Mouse (Mus musculus): ENCODE data around the gene Clybl. TPM values are rescaled to one million over a fixed set of nuclear protein-coding genes. Genes with fewer than 3 reads are reported as not detected.

Gene Clybl
- polyA plus RNA-seq, 1 experiment: 1.0 TPM

- Histone ChIP-seq H3K27me3 (ENCODE audit: control insufficient read depth) (peaks cover 15% of the 10 kb centered on the region), H3K4me3 (replicated peaks) (no peak overlapping the region), H3K9me3 (ENCODE audit: control insufficient read depth, low read length) (no peaks in the 10 kb centered on the region), H3K4me1 (ENCODE audit: control insufficient read depth) (peaks cover 13% of the 10 kb centered on the region), H3K36me3 (ENCODE audit: control insufficient read depth) (no peaks in the 10 kb centered on the region)
- TF ChIP-seq GATA1 (IDR thresholded peaks at IDR 0.05; ENCODE audit: low read length): no peak
- TF ChIP-seq TAL1 (IDR thresholded peaks at IDR 0.05; ENCODE audit: low read length): no peak
These were observed 46.0 kb downstream of the Clybl start for GRCm38 (mm10) chr14:122227454-122227951.

- Histone ChIP-seq H3K36me3 (ENCODE audit: control insufficient read depth) (no peaks in the 10 kb centered on the region), H3K4me3 (replicated peaks) (no peak overlapping the region), H3K9me3 (ENCODE audit: control insufficient read depth, low read length) (no peaks in the 10 kb centered on the region), H3K4me1 (ENCODE audit: control insufficient read depth) (0 out of 2 replicates have a peak, but pooled peaks cover under 1% of the 10 kb centered on the region), H3K27me3 (ENCODE audit: control insufficient read depth) (peaks cover 15% of the 10 kb centered on the region)
- TF ChIP-seq GATA1 (IDR thresholded peaks at IDR 0.05; ENCODE audit: low read length): no peak
These were observed 47.5 kb downstream of the Clybl start for GRCm38 (mm10) chr14:122228816-122229551.

GRCm38 (mm10) chr14:122229988-122230387 is 48.5 kb downstream of the Clybl start:
- H3K4me1 ChIP-seq (ENCODE audit: control insufficient read depth): no peaks in the 10 kb centered on the region
- no peaks in the 10 kb centered on the region for H3K9me3 ChIP-seq (ENCODE audit: control insufficient read depth, low read length)
- no peak overlapping the region for H3K4me3 ChIP-seq (replicated peaks)
- H3K27me3 ChIP-seq (ENCODE audit: control insufficient read depth): peaks cover 11% of the 10 kb centered on the region
- TF ChIP-seq TAL1 (IDR thresholded peaks at IDR 0.05; ENCODE audit: low read length) (no peak), GATA1 (IDR thresholded peaks at IDR 0.05; ENCODE audit: low read length) (no peak)
- H3K36me3 ChIP-seq (ENCODE audit: control insufficient read depth): no peaks in the 10 kb centered on the region

DNA sequence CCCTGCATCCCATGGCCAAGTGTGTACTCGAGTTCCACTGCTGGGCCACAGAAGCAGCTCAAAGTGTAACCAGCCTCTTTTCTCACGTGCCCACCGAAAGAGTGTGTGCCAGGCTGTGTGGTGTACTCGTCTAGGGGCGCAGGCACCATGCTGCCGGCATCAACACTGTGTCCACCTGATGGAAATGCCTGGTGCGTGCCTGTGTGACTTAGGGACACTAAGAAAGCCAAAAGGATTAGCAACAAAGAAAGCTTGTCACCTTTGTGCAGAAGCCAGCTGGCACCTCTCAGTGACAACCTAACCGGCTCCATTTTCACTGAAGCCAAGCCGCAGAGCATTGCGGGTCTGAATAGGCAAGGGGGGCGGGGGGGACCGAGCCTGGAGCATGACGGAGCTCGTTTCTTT is 49.1 kb downstream of the Clybl start:
- TF ChIP-seq GATA1 (IDR thresholded peaks at IDR 0.05; ENCODE audit: low read length): no peak
- no peak for TF ChIP-seq TAL1 (IDR thresholded peaks at IDR 0.05; ENCODE audit: low read length)
- no peaks in the 10 kb centered on the region for H3K4me1 ChIP-seq (ENCODE audit: control insufficient read depth)
- H3K36me3 ChIP-seq (ENCODE audit: control insufficient read depth): no peaks in the 10 kb centered on the region

GRCm38 (mm10) chr14:122231073-122231472 is 49.6 kb downstream of the Clybl start:
- Histone ChIP-seq H3K4me3 (replicated peaks) (no peak overlapping the region), H3K4me1 (ENCODE audit: control insufficient read depth) (no peaks in the 10 kb centered on the region), H3K9me3 (ENCODE audit: control insufficient read depth, low read length) (no peaks in the 10 kb centered on the region), H3K36me3 (ENCODE audit: control insufficient read depth) (no peaks in the 10 kb centered on the region), H3K27me3 (ENCODE audit: control insufficient read depth) (peaks cover 9% of the 10 kb centered on the region)
- TF ChIP-seq TAL1 (IDR thresholded peaks at IDR 0.05; ENCODE audit: low read length) (no peak), GATA1 (IDR thresholded peaks at IDR 0.05; ENCODE audit: low read length) (no peak)

More for the DNA sequence above, 49.1 kb downstream of the Clybl start:
- Histone ChIP-seq H3K27me3 (ENCODE audit: control insufficient read depth) (peaks cover 9% of the 10 kb centered on the region), H3K9me3 (ENCODE audit: control insufficient read depth, low read length) (no peaks in the 10 kb centered on the region), H3K4me3 (replicated peaks) (no peak overlapping the region)

- Histone ChIP-seq H3K9me3 (ENCODE audit: control insufficient read depth, low read length) (peaks cover 1% of the 10 kb centered on the region; the same call in 1 of the 2 replicates), H3K4me1 (ENCODE audit: control insufficient read depth) (no peaks in the 10 kb centered on the region), H3K27me3 (ENCODE audit: control insufficient read depth) (peaks cover 9% of the 10 kb centered on the region), H3K36me3 (ENCODE audit: control insufficient read depth) (no peaks in the 10 kb centered on the region), H3K4me3 (replicated peaks) (no peak overlapping the region)
- TF ChIP-seq TAL1 (IDR thresholded peaks at IDR 0.05; ENCODE audit: low read length): no peak
- TF ChIP-seq GATA1 (IDR thresholded peaks at IDR 0.05; ENCODE audit: low read length): no peak
These were observed 51.8 kb downstream of the Clybl start for GRCm38 (mm10) chr14:122233212-122233714.

DNA sequence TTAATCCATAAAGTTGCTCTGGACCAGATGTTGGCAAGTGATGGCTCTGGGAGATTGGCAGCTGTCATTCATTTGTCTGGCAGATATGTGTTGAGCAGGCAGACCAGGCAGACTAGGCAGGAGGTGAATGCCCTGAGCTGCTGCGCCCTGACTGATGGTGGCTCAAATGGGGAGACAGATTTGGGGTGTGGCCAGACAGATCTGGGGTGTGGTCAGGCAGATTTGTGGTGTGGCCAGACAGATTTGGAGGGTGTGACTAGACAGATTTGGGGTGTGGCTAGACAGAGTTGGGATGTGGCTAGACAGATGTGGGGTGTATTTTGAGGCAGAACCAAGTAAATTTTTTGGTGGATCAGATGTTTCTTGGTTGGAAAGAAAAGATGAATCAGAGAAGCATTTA is 62.4 kb downstream of the Clybl start:
- H3K9me3 ChIP-seq (ENCODE audit: control insufficient read depth, low read length): no peaks in the 10 kb centered on the region
- TF ChIP-seq TAL1 (IDR thresholded peaks at IDR 0.05; ENCODE audit: low read length) (no peak), GATA1 (IDR thresholded peaks at IDR 0.05; ENCODE audit: low read length) (no peak)
- H3K4me3 ChIP-seq (replicated peaks): no peak overlapping the region
- H3K27me3 ChIP-seq (ENCODE audit: control insufficient read depth): no peaks in the 10 kb centered on the region
- no peaks in the 10 kb centered on the region for H3K4me1 ChIP-seq (ENCODE audit: control insufficient read depth)
- no peaks in the 10 kb centered on the region for H3K36me3 ChIP-seq (ENCODE audit: control insufficient read depth)

- H3K9me3 ChIP-seq (ENCODE audit: control insufficient read depth, low read length): no peaks in the 10 kb centered on the region
- no peak for TF ChIP-seq GATA1 (IDR thresholded peaks at IDR 0.05; ENCODE audit: low read length)
- no peak for TF ChIP-seq TAL1 (IDR thresholded peaks at IDR 0.05; ENCODE audit: low read length)
- H3K4me1 ChIP-seq (ENCODE audit: control insufficient read depth): no peaks in the 10 kb centered on the region
- no peaks in the 10 kb centered on the region for H3K27me3 ChIP-seq (ENCODE audit: control insufficient read depth)
- H3K36me3 ChIP-seq (ENCODE audit: control insufficient read depth): no peaks in the 10 kb centered on the region
- no peak overlapping the region for H3K4me3 ChIP-seq (replicated peaks)
These were observed 65.7 kb downstream of the Clybl start for GRCm38 (mm10) chr14:122246919-122247859.

DNA sequence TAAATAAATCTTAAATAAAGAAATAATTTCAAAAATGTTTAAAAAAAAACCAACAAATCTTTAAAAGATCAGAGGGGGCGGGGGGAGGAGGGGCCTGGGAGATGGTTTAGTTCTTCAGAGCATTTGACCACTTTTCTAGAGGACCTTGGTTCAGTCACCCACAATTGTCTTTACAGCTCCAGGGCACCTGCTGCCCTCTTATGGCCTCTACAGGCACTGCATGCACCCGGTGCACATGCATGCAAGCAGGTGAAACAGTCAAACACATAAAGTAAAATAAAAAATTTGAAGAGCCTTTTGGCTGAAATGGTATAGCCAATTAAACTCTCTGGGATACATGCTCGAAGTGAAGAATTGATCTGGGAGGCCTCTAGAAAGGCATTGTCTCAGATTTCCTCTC is 67.6 kb downstream of the Clybl start:
- no peak for TF ChIP-seq TAL1 (IDR thresholded peaks at IDR 0.05; ENCODE audit: low read length)
- no peak for TF ChIP-seq GATA1 (IDR thresholded peaks at IDR 0.05; ENCODE audit: low read length)
- no peak overlapping the region for H3K4me3 ChIP-seq (replicated peaks)
- H3K27me3 ChIP-seq (ENCODE audit: control insufficient read depth): peaks cover 10% of the 10 kb centered on the region
- no peaks in the 10 kb centered on the region for H3K4me1 ChIP-seq (ENCODE audit: control insufficient read depth)
- no peaks in the 10 kb centered on the region for H3K9me3 ChIP-seq (ENCODE audit: control insufficient read depth, low read length)
- H3K36me3 ChIP-seq (ENCODE audit: control insufficient read depth): no peaks in the 10 kb centered on the region

Measured in erythroblast, embryonic 14.5 days (primary cell).